Mouse (Mus musculus): ENCODE measurements around the gene Slc22a8.

DNA sequence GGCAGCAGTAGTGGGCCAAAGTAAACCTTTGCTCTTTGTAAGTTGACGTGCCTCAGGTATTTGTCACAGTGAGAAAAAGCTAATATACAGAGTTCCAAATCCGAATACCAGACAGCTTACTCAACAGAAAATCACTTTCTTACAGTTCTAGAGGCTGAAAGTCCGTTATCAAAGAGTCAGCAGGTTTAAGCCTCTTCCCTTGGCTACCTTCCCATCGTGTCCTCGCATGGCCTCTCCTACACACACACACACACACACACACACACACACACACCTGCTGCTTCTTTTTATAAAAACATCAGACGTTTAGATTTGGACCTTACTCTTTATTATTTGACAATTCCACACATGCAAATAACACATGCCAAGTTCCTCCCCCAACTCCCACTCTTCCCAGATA lies 39.8 kb downstream of the Slc22a8 start:
- TF ChIP-seq CHD2 (IDR thresholded peaks at IDR 0.05; ENCODE audit: low read depth, low read length) (no peak), ZC3H11A (IDR thresholded peaks at IDR 0.05; ENCODE audit: borderline replicate concordance, low read depth, low read length) (no peak), ZNF384 (IDR thresholded peaks at IDR 0.05; ENCODE audit: low read depth, low read length) (no peak), HCFC1 (IDR thresholded peaks at IDR 0.05; ENCODE audit: borderline replicate concordance, insufficient read depth, low read length) (no peak), MAFK (IDR thresholded peaks at IDR 0.05; ENCODE audit: insufficient read depth, low read depth, low read length) (no peak)

Data from ES-E14 (cell line).